Mouse (Mus musculus): ENCODE results near the gene Dnajb3. TPM values are rescaled to one million over a fixed set of nuclear protein-coding genes. Genes with fewer than 3 reads are reported as not detected.

The Dnajb3 gene
- total RNA-seq, 2 experiments from 2014 or later: 3.0 to 3.9 TPM

Other genes starting within 250 kb of the Dnajb3 start
- gene Usp40, start 197.2 kb downstream of the Dnajb3 start, total RNA-seq (2021): 10 to 100 TPM; 21.4 to 37.7 TPM
- gene Ugt1a10, start 150.4 kb downstream of the Dnajb3 start, total RNA-seq (2021): 1 to 10 TPM; 2.8 to 7.9 TPM
- gene Ugt1a9, start 135.0 kb downstream of the Dnajb3 start, total RNA-seq (2021): 1 to 10 TPM; 4.1 to 6.3 TPM
- gene Ugt1a8, start 118.0 kb downstream of the Dnajb3 start, total RNA-seq (2021): under 1 TPM; 0.21 to 0.30 TPM
- 1 to 10 TPM; 1.9 to 2.6 TPM for gene Ugt1a7c, start 110.7 kb downstream of the Dnajb3 start, total RNA-seq (2021)
- gene Ugt1a6b, start 102.5 kb downstream of the Dnajb3 start, total RNA-seq (2021): 10 to 100 TPM in 1 of 2 experiments, 1 to 10 TPM in 1; 7.3 to 13.6 TPM
- 10 to 100 TPM in 1 of 2 experiments, 1 to 10 TPM in 1; 9.1 to 14.0 TPM for gene Ugt1a6a, start 71.0 kb downstream of the Dnajb3 start, total RNA-seq (2021)
- gene Ugt1a5, start 39.8 kb downstream of the Dnajb3 start, total RNA-seq (2021): under 1 TPM; 0.48 to 0.61 TPM
- under 1 TPM; 0.18 to 0.61 TPM for gene Ugt1a2, start 5.2 kb downstream of the Dnajb3 start, total RNA-seq (2021)
- 100 to 1,000 TPM in 1 of 2 experiments, 10 to 100 TPM in 1; 40.3 to 102 TPM for gene Ugt1a1, start 6.2 kb upstream of the Dnajb3 start, total RNA-seq (2021)
- 1 to 10 TPM in 1 of 2 experiments, under 1 TPM in 1; 0.67 to 1.3 TPM for gene Mroh2a, start 21.2 kb upstream of the Dnajb3 start, total RNA-seq (2021)
- gene Hjurp, start 71.9 kb upstream of the Dnajb3 start, total RNA-seq (2021): 10 to 100 TPM; 63.8 to 91.9 TPM
- not detected for gene Trpm8, start 71.9 kb upstream of the Dnajb3 start, total RNA-seq (2021)
- gene Spp2, start 201.2 kb upstream of the Dnajb3 start, total RNA-seq (2021): 100 to 1,000 TPM in 1 of 2 experiments, 10 to 100 TPM in 1; 42.3 to 106 TPM